Mouse (Mus musculus) mesoderm, embryonic 11.5 days (tissue): ENCODE results near the gene Bnipl.

Source experiments
- DNase-seq: peaks from one replicate; pipeline ENCODE4 v3.0.0-alpha.2; 2012; ENCODE audit warnings: low read depth, low spot score

The Bnipl gene

GRCm38 (mm10) chr3:95237541-95238099 is 13.4 kb downstream of the Bnipl start:
- no peak for DNase-seq

DNA sequence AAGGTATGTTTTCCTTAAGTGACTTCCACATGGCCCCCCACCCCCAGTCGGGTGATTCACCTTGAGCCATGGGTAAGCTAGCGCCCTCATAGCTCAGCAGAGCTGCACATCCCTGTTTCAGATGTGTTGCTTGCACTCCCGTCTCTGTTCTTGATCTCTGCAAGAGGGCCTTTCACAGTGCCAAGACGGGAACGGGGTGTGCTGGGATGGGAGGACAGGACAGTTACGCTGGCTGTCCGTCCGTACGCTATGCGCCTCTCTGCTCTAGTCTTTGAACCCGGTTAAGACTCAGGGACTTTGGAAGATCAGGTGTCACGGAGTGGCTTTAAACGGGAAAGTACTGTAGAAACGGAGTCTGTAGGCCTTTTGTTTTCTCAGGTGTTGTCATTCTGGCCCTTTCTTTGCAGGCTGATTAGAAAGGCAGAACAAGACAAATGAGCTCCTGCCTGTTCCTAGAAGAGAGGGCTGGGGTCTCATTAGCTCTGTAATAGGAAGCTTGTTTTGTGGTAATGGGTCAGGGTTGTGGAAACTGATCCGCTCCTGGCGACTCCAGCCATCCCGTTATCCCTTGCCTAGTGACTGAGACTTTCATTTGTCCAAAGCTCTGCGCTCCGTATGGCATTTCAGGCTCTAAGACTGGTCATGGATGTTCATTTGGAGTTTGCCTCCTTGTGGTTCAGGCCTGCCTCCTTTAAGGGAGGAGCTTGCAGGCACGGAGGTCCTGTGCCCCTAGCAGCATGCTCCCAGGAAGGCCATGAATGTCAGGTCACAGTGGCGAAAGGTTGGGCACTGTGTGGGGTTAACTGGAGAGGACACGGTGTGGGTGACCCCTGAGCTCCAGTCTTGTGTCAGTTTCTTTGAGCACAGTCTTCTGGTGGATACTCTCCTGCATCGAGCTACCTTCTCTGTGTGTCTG is 15.3 kb downstream of the Bnipl start:
- DNase-seq, result no peak

DNA sequence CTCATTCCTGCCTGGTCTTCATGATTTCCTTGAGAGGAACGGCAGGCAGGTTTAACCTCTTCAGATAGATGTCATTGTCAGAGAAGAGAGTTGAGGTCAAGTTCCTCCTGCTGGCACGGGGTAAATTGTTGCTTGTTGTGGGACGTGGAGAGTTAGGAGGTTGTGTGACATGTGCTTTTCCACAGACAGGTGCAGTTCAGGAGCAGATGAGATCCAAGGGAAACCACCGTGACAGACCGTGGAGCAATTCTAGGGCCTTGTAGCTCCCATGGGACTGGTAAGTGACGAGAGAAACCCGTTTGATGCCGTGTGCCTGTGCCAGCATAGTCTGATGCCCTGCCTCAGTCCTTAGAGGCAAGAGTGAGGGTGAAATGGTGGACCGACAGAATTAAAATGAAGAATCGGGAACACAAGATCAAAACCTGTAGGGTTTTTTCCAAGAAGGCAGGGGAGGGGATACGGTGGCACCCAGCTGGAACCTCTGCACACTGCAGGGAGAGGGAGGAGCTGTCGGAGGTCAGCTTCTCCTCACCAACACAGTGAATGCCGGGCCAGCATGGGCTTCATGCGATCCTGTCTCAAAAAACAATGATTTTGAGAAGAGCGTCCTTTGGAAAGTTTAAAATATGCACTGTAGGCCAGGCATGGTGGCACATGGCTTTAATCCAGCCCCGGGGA is 17.6 kb downstream of the Bnipl start:
- no peak for DNase-seq

GRCm38 (mm10) chr3:95232771-95233170 is 18.2 kb downstream of the Bnipl start:
- DNase-seq, result no peak

- DNase-seq, result no peak
Measured at GRCm38 (mm10) chr3:95231298-95232221, 19.4 kb downstream of the Bnipl start, which contains the start of gene Mllt11. TSS of gene Mllt11 (minus strand) at chr3:95232171.

- no peak for DNase-seq
Measured at GRCm38 (mm10) chr3:95230495-95231297, 20.3 kb downstream of the Bnipl start.

DNA sequence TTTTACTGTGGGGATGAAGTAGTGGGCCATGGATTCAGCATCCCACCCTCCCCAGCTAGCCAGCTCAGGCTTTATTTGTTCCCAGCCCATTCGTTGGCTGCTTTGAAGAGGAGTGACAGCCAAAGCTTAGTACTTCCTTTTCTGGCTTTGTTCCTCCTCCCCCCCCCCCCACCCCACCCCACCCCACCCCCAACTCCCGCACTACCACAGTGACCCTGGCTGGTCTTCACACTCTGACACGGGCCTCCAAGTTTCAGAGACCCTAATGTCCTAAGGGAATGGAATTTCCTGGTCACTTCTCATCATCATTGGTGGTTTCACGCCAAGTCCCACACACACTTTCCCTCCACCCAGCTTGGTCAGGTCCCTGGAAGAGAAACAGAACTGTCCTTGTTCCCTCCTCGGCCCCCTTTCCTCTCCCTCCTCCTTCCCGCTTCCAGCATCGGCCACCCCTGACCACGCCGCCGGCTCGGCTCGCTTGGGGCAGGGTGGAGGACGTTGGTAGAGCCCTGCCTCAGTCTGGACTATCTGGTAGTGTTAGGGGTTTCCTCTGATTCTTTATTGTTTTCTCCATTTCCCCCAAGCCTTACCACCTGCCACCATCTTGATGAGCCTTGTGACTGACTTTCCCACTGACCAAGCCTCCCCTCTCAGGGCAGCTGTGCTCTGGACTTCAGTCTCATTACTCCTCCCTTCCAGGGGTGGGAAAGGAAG is 21.1 kb downstream of the Bnipl start:
- DNase-seq, result peak; percentile 45

DNA sequence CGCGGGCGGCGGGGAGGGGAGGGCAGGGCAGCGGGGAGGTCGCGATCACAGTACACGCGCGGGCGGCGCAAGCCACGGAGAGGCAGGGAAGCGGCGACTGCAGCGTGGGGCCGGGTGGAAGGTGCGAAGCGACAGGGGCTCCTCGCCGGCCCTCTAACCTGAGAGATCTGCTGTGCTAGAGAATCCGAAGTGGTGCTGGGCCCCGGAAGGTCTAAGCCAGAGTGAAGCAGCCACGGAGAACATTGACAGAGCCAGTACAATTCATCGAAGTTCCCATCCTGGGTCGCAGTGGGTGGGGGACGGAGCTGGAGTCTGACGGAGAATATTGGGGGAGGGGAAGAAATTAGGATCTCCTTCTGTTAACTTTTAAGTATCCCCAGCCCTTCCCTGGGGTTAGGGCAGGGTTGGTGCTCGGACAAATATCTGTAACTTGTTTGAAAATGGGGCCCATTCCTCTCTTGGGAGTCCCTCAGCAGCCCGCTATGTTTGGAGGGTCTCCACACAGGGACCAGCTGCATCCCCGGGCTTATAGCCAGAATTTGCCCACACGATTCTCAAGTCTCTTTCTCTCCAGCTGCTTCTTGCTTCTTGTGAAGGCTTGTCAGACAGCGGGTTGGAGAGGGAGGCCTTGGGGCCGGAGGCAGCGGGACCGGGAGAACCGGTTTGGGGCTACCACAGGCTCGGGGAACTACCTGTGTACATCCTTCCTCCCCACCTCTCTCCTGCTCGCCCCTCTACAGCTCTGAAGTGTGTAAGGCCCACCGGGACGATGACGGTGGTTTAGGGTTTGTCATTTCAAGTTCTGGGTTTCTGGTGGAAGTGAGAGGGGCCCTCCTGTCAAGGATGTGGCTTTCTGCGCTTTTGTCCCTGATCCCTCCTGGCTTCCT is 21.9 kb downstream of the Bnipl start:
- peak; percentile 24 for DNase-seq

- DNase-seq, result peak; percentile 92
Measured at GRCm38 (mm10) chr3:95228148-95228893, 22.7 kb downstream of the Bnipl start, which contains the start of gene Cdc42se1. TSS of gene Cdc42se1 (plus strand) at chr3:95228732.

DNA sequence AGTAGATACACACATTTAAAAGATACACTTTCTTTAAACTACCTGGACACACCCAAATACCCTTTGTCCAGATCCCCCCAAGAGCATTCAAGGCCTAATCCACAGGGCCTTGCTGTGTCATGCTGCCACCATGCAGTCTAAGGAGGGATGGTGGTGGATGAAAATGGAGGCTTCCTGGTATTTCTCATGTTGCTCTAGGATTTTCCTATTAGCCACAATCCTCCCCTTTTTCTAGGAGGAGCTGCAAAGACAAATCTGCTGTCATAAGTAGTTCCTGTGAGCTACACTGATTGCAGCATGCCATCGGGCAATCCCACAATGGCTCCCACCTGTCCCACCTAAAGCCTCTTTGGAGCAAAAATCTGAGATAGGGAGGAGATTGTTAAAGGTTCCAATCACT is 23.8 kb downstream of the Bnipl start:
- DNase-seq, result no peak

GRCm38 (mm10) chr3:95224295-95224694 is 26.7 kb downstream of the Bnipl start:
- peak; percentile 55 for DNase-seq

DNA sequence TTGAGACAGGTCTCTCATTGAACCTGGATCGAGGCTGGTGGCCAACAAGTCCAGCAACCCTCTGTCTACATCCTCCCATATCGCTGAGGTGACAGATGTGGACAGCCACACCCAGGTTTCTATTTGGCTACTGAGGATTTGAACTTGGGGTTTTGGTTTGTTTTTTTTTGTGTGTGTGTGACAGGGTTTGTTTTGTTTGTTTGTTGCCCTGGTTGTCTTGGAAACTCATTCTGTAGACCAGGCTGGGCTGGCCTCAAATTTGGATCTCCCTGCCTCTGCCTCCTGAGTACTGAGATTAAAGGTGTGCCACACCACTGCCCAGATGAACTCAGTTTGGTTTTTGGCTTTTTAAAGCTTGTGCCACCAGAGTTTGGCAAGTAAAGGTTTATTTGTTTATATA is 28.0 kb downstream of the Bnipl start:
- no peak for DNase-seq

- DNase-seq, result no peak
Measured at GRCm38 (mm10) chr3:95218466-95219137, 32.4 kb downstream of the Bnipl start.

DNA sequence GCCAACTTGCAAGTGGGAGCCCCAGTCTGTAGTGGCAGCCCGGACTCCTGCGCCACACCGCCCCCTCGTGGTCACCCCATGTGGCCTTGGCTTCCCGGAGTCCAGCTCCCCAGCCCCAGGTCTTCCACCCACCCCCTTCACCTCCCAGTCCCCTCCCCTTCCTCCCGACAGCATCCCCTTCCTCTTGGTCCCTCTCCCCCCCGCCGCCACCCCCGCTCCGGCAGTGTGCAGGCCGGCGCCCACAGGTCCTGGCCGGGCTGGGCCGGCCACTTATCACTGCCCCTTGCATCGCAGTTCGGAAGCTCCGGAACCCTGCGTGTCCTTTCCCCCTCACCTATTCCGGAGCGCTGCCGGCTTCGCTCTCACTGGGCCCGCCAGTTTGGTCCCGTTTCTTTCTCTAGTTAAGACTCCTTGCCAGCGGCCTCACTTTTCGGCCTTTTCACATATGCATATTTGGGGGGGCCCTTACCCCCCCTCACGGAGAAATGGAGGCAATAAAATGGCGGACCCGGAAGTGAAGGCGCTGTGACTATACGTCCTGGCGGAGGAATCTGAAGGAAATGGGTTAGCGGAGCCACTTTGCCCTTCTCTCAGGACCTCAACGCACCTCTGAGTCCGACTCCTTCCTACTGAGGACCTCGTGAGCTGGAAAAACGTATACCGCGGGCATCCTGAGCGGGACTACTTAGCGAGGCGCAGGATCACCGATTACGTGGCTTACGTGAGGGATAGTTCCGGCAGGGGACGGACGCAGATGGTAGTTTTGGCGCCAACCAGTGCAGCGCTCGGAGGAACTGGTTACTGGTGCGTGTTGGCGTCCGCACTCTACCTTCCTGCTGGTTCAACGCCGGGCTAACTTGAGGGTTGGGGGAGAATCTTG is 33.5 kb downstream of the Bnipl start, which contains the start of gene Gabpb2:
TSS of gene Gabpb2 (minus strand) at position 662 of the 880 bp plus-strand sequence.
- peak; percentile 95 for DNase-seq

DNA sequence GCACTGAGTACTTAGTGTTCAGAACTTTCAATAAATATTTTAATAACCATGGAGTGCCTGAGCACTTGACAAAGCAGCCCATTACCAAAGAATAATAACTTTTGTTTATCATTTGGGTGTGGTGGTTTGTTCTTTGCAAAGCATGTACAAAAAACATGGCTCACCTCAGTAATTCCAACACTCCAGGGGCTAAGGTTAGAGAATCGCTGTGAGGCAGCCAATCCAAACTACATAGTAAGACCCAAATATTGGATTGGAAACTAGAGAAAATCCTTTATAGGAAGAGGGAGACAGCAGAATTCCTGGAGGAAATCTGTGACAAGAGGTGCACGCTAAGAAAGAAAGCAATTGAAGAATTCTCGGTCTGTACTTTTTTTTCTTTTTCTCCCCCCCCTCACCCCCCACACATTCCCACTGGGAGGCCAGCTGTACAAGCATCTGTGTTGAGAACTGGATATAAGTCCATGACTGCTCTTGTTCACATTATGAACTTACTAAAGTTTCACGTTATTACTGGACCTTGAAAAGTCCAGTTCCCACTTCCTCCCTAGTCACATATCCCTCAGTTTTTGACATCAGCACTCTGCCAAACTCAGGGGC is 34.2 kb downstream of the Bnipl start:
- no peak for DNase-seq

- no peak for DNase-seq
Measured at GRCm38 (mm10) chr3:95213609-95213975, 37.4 kb downstream of the Bnipl start.
